Comparison of ENCODE assay signal across 8 mouse cellular contexts in genomic region chr11:117810401-117811046, GRCm38 (mm10). TPM values are rescaled to one million over a fixed set of nuclear protein-coding genes. Genes with fewer than 3 reads are reported as not detected.
DNase-seq lines count a peak whose midpoint lies in the region; ATAC-seq lines count a peak whose summit lies in the region.

No protein-coding gene starts in this region.

- H3K4me2 ChIP-seq in embryonic facial prominence, embryonic 15.5 days (replicated peaks), result peak overlapping the region; percentile 98
- H3K4me2 ChIP-seq in heart, embryonic 11.5 days, result peak overlapping the region; percentile 83
- peak overlapping the region; percentile 89 for H3K4me2 ChIP-seq in kidney, embryonic 15.5 days
- peak overlapping the region; percentile 92 for H3K4me2 ChIP-seq in liver, embryonic 16.5 days (ENCODE audit: low read depth, low read length)
- peak overlapping the region; percentile 100 for H3K4me2 ChIP-seq in neural tube, embryonic 11.5 days (ENCODE audit: low read depth)
- H3K4me2 ChIP-seq in stomach, embryonic 15.5 days, result peak overlapping the region; percentile 91

- H3K27me3 ChIP-seq in embryonic facial prominence, embryonic 15.5 days, result no peaks in the 10 kb centered on the region
- H3K27me3 ChIP-seq in heart, embryonic 11.5 days (ENCODE audit: control insufficient read depth, insufficient read depth, low read length), result peaks cover 3% of the 10 kb centered on the region; the same call in 1 of the 2 replicates
- no peaks in the 10 kb centered on the region for H3K27me3 ChIP-seq in kidney, embryonic 15.5 days
- no peaks in the 10 kb centered on the region for H3K27me3 ChIP-seq in liver, embryonic 16.5 days (ENCODE audit: control insufficient read depth, insufficient read depth, low read depth, low read length)
- H3K27me3 ChIP-seq in neural tube, embryonic 11.5 days (ENCODE audit: control insufficient read depth, insufficient read depth, low read length), result no peaks in the 10 kb centered on the region
- H3K27me3 ChIP-seq in stomach, embryonic 15.5 days (replicated peaks), result no peaks in the 10 kb centered on the region

- peak overlapping the region; percentile 41 for H3K9ac ChIP-seq in embryonic facial prominence, embryonic 15.5 days
- peak overlapping the region; percentile 82 for H3K9ac ChIP-seq in heart, embryonic 11.5 days (ENCODE audit: low read depth, low read length)
- peak overlapping the region; percentile 66 for H3K9ac ChIP-seq in kidney, embryonic 15.5 days
- peak overlapping the region; percentile 92 for H3K9ac ChIP-seq in liver, embryonic 16.5 days (ENCODE audit: low read depth, low read length)
- H3K9ac ChIP-seq in neural tube, embryonic 11.5 days (ENCODE audit: low read length), result peak overlapping the region; percentile 65
- H3K9ac ChIP-seq in stomach, embryonic 15.5 days, result peak overlapping the region; percentile 70

- H3K36me3 ChIP-seq in embryonic facial prominence, embryonic 15.5 days, result peaks cover 35% of the 10 kb centered on the region
- H3K36me3 ChIP-seq in heart, embryonic 11.5 days (ENCODE audit: control insufficient read depth, insufficient read depth, low read length), result peaks cover 15% of the 10 kb centered on the region
- peaks cover 36% of the 10 kb centered on the region for H3K36me3 ChIP-seq in kidney, embryonic 15.5 days
- H3K36me3 ChIP-seq in liver, embryonic 16.5 days (ENCODE audit: control insufficient read depth, insufficient read depth), result peaks cover 55% of the 10 kb centered on the region
- H3K36me3 ChIP-seq in neural tube, embryonic 11.5 days (ENCODE audit: control insufficient read depth, insufficient read depth, low read length), result peaks cover 10% of the 10 kb centered on the region
- H3K36me3 ChIP-seq in stomach, embryonic 15.5 days, result peaks cover 24% of the 10 kb centered on the region

- DNase-seq in 3T3-L1 (ENCODE audit: low read depth, low spot score), result peak; percentile 98
- DNase-seq in adrenal gland, adult (ENCODE audit: inconsistent age in 2 of 2, low spot score in 1 of 2), result peak; percentile 92 to 97
- peak; percentile 81 for DNase-seq in neural tube, embryonic 11.5 days (ENCODE audit: low spot score)

- peaks cover 21% of the 10 kb centered on the region for H3K4me1 ChIP-seq in embryonic facial prominence, embryonic 15.5 days
- peaks cover 11% of the 10 kb centered on the region for H3K4me1 ChIP-seq in heart, embryonic 11.5 days (ENCODE audit: control insufficient read depth, insufficient read depth, low read length)
- H3K4me1 ChIP-seq in kidney, embryonic 15.5 days, result peaks cover 25% of the 10 kb centered on the region
- H3K4me1 ChIP-seq in liver, embryonic 16.5 days (ENCODE audit: control insufficient read depth, low read depth, low read length), result peaks cover 43% of the 10 kb centered on the region
- peaks cover 11% of the 10 kb centered on the region for H3K4me1 ChIP-seq in neural tube, embryonic 11.5 days (ENCODE audit: control insufficient read depth, insufficient read depth, low read length)
- H3K4me1 ChIP-seq in stomach, embryonic 15.5 days, result peaks cover 9% of the 10 kb centered on the region

- peak overlapping the region; percentile 71 for H3K4me3 ChIP-seq in embryonic facial prominence, embryonic 15.5 days (replicated peaks)
- H3K4me3 ChIP-seq in heart, embryonic 11.5 days (ENCODE audit: low read depth, low read length), result peak overlapping the region; percentile 83
- H3K4me3 ChIP-seq in kidney, embryonic 15.5 days (replicated peaks), result peak overlapping the region; percentile 78
- peak overlapping the region; percentile 84 for H3K4me3 ChIP-seq in liver, embryonic 16.5 days (ENCODE audit: low read depth, low read length)
- H3K4me3 ChIP-seq in neural tube, embryonic 11.5 days (ENCODE audit: low read depth, low read length), result peak overlapping the region; percentile 55
- peak overlapping the region; percentile 79 for H3K4me3 ChIP-seq in stomach, embryonic 15.5 days (replicated peaks)

- H3K9me3 ChIP-seq in embryonic facial prominence, embryonic 15.5 days (replicated peaks), result no peaks in the 10 kb centered on the region
- no peaks in the 10 kb centered on the region for H3K9me3 ChIP-seq in heart, embryonic 11.5 days (replicated peaks; ENCODE audit: control insufficient read depth, low read length)
- H3K9me3 ChIP-seq in kidney, embryonic 15.5 days (replicated peaks), result no peaks in the 10 kb centered on the region
- H3K9me3 ChIP-seq in liver, embryonic 16.5 days (replicated peaks; ENCODE audit: control insufficient read depth, low read length), result no peaks in the 10 kb centered on the region
- no peaks in the 10 kb centered on the region for H3K9me3 ChIP-seq in neural tube, embryonic 11.5 days (ENCODE audit: control insufficient read depth, low read length)
- no peaks in the 10 kb centered on the region for H3K9me3 ChIP-seq in stomach, embryonic 15.5 days

- under 1% methylated on average over 21 of the region's 21 CpGs for WGBS in embryonic facial prominence, embryonic 15.5 days
- WGBS in heart, embryonic 11.5 days (ENCODE audit: insufficient replicate concordance), result under 1% methylated on average over 21 of the region's 21 CpGs
- under 1% methylated on average over 21 of the region's 21 CpGs for WGBS in kidney, embryonic 15.5 days
- WGBS in liver, embryonic 16.5 days (ENCODE audit: insufficient replicate concordance), result under 1% methylated on average over 21 of the region's 21 CpGs
- under 1% methylated on average over 21 of the region's 21 CpGs for WGBS in neural tube, embryonic 11.5 days
- under 1% methylated on average over 21 of the region's 21 CpGs for WGBS in stomach, embryonic 15.5 days

- peak overlapping the region; percentile 80 for H3K27ac ChIP-seq in embryonic facial prominence, embryonic 15.5 days (replicated peaks)
- H3K27ac ChIP-seq in heart, embryonic 11.5 days (ENCODE audit: low read depth, low read length), result peak overlapping the region; percentile 57
- peak overlapping the region; percentile 72 for H3K27ac ChIP-seq in kidney, embryonic 15.5 days
- peak overlapping the region; percentile 83 for H3K27ac ChIP-seq in liver, embryonic 16.5 days (ENCODE audit: low read length)
- no peak overlapping the region for H3K27ac ChIP-seq in neural tube, embryonic 11.5 days (ENCODE audit: low read depth, low read length)
- H3K27ac ChIP-seq in stomach, embryonic 15.5 days, result peak overlapping the region; percentile 85

- peak; percentile 79 for ATAC-seq in embryonic facial prominence, embryonic 15.5 days (ENCODE audit: insufficient number of reproducible peaks, low FRiP score, low TSS enrichment, low read depth)
- ATAC-seq in heart, embryonic 11.5 days (replicated peaks; ENCODE audit: insufficient number of reproducible peaks, low FRiP score, low TSS enrichment), result peak; percentile 80
- peak; percentile 83 for ATAC-seq in kidney, embryonic 15.5 days (replicated peaks; ENCODE audit: low FRiP score)
- ATAC-seq in liver, embryonic 16.5 days (ENCODE audit: low read depth), result peak; percentile 70
- peak; percentile 67 for ATAC-seq in neural tube, embryonic 11.5 days (ENCODE audit: insufficient read depth, low FRiP score, low TSS enrichment)
- ATAC-seq in stomach, embryonic 15.5 days (ENCODE audit: insufficient read depth, low FRiP score, low read depth), result peak; percentile 81

RNA-seq across cellular contexts. Expression of gene Gm20708, which starts 1.1 kb away (rescaled TPM):
- polyA plus RNA-seq in embryonic facial prominence, embryonic 15.5 days (2015; fragmentation: Nextera tagmentation; extraction: Ambion mirVana), result 0.60 and 0.76 TPM in 2 replicates
- polyA plus RNA-seq in heart, embryonic 11.5 days (2014; fragmentation: Nextera tagmentation; extraction: Ambion mirVana), result 0.34 and 0.62 TPM in 2 replicates
- 0.54 and 0.91 TPM in 2 replicates for polyA plus RNA-seq in kidney, embryonic 15.5 days (2015; fragmentation: Nextera tagmentation; extraction: Ambion mirVana)
- 0.38 and 0.64 TPM in 2 replicates for polyA plus RNA-seq in liver, embryonic 16.5 days (2015; fragmentation: Nextera tagmentation; extraction: Ambion mirVana)
- polyA plus RNA-seq in neural tube, embryonic 11.5 days (2014; fragmentation: Nextera tagmentation; extraction: Ambion mirVana), result 0.64 TPM in 1 of 2 replicates, not detected in the other
- polyA plus RNA-seq in stomach, embryonic 15.5 days (2015; fragmentation: Nextera tagmentation; extraction: Ambion mirVana), result 0.53 and 1.3 TPM in 2 replicates

RNA-seq across cellular contexts. Expression of gene Syngr2, which starts 1.1 kb away (rescaled TPM):
- polyA plus RNA-seq in embryonic facial prominence, embryonic 15.5 days (2015; fragmentation: Nextera tagmentation; extraction: Ambion mirVana), result 76.1 and 79.6 TPM in 2 replicates
- 78.7 and 79.2 TPM in 2 replicates for polyA plus RNA-seq in heart, embryonic 11.5 days (2014; fragmentation: Nextera tagmentation; extraction: Ambion mirVana)
- polyA plus RNA-seq in kidney, embryonic 15.5 days (2015; fragmentation: Nextera tagmentation; extraction: Ambion mirVana), result 78.0 and 80.5 TPM in 2 replicates
- polyA plus RNA-seq in liver, embryonic 16.5 days (2015; fragmentation: Nextera tagmentation; extraction: Ambion mirVana), result 48.6 and 55.5 TPM in 2 replicates
- 29.9 and 30.3 TPM in 2 replicates for polyA plus RNA-seq in neural tube, embryonic 11.5 days (2014; fragmentation: Nextera tagmentation; extraction: Ambion mirVana)
- polyA plus RNA-seq in stomach, embryonic 15.5 days (2015; fragmentation: Nextera tagmentation; extraction: Ambion mirVana), result 132 and 137 TPM in 2 replicates

RNA-seq across cellular contexts. Expression of gene 6030468B19Rik, which starts 13.1 kb away (rescaled TPM):
- polyA plus RNA-seq in embryonic facial prominence, embryonic 15.5 days (2015; fragmentation: Nextera tagmentation; extraction: Ambion mirVana), result 0.25 TPM in 1 of 2 replicates, not detected in the other
- 3.2 and 3.9 TPM in 2 replicates for polyA plus RNA-seq in heart, embryonic 11.5 days (2014; fragmentation: Nextera tagmentation; extraction: Ambion mirVana)
- polyA plus RNA-seq in kidney, embryonic 15.5 days (2015; fragmentation: Nextera tagmentation; extraction: Ambion mirVana), result 0.36 and 1.7 TPM in 2 replicates
- 74.2 and 77.0 TPM in 2 replicates for polyA plus RNA-seq in liver, embryonic 16.5 days (2015; fragmentation: Nextera tagmentation; extraction: Ambion mirVana)
- 0.65 and 0.91 TPM in 2 replicates for polyA plus RNA-seq in neural tube, embryonic 11.5 days (2014; fragmentation: Nextera tagmentation; extraction: Ambion mirVana)
- 2.0 and 7.2 TPM in 2 replicates for polyA plus RNA-seq in stomach, embryonic 15.5 days (2015; fragmentation: Nextera tagmentation; extraction: Ambion mirVana)

RNA-seq across cellular contexts. Expression of gene Afmid, which starts 15.2 kb away (rescaled TPM):
- 5.3 and 5.8 TPM in 2 replicates for polyA plus RNA-seq in embryonic facial prominence, embryonic 15.5 days (2015; fragmentation: Nextera tagmentation; extraction: Ambion mirVana)
- 13.1 and 14.3 TPM in 2 replicates for polyA plus RNA-seq in heart, embryonic 11.5 days (2014; fragmentation: Nextera tagmentation; extraction: Ambion mirVana)
- polyA plus RNA-seq in kidney, embryonic 15.5 days (2015; fragmentation: Nextera tagmentation; extraction: Ambion mirVana), result 3.9 and 6.7 TPM in 2 replicates
- polyA plus RNA-seq in liver, embryonic 16.5 days (2015; fragmentation: Nextera tagmentation; extraction: Ambion mirVana), result 14.6 and 15.4 TPM in 2 replicates
- polyA plus RNA-seq in neural tube, embryonic 11.5 days (2014; fragmentation: Nextera tagmentation; extraction: Ambion mirVana), result 2.3 and 3.0 TPM in 2 replicates
- 7.2 and 7.4 TPM in 2 replicates for polyA plus RNA-seq in stomach, embryonic 15.5 days (2015; fragmentation: Nextera tagmentation; extraction: Ambion mirVana)

RNA-seq across cellular contexts. Expression of gene Tk1, which starts 15.4 kb away (rescaled TPM):
- 115 and 124 TPM in 2 replicates for polyA plus RNA-seq in embryonic facial prominence, embryonic 15.5 days (2015; fragmentation: Nextera tagmentation; extraction: Ambion mirVana)
- polyA plus RNA-seq in heart, embryonic 11.5 days (2014; fragmentation: Nextera tagmentation; extraction: Ambion mirVana), result 98.5 and 101 TPM in 2 replicates
- 127 and 128 TPM in 2 replicates for polyA plus RNA-seq in kidney, embryonic 15.5 days (2015; fragmentation: Nextera tagmentation; extraction: Ambion mirVana)
- 120 and 127 TPM in 2 replicates for polyA plus RNA-seq in liver, embryonic 16.5 days (2015; fragmentation: Nextera tagmentation; extraction: Ambion mirVana)
- 86.0 and 88.2 TPM in 2 replicates for polyA plus RNA-seq in neural tube, embryonic 11.5 days (2014; fragmentation: Nextera tagmentation; extraction: Ambion mirVana)
- polyA plus RNA-seq in stomach, embryonic 15.5 days (2015; fragmentation: Nextera tagmentation; extraction: Ambion mirVana), result 139 and 142 TPM in 2 replicates

Comparison
In these comparisons a context has a peak if more than half of its experiments do, and no peak if none do; other contexts are left out.
1. H3K9ac ChIP-seq: peak in every context shown above with its lines; median percentile 92 in liver, embryonic 16.5 days; 82 in heart, embryonic 11.5 days; 70 in stomach, embryonic 15.5 days; 66 in kidney, embryonic 15.5 days; 65 in neural tube, embryonic 11.5 days; 41 in embryonic facial prominence, embryonic 15.5 days.